25 mouse cellular contexts compared by ENCODE assay signal in genomic region chr12:68829404-68829803, GRCm38 (mm10).
"Had no signal": no experiment of that assay in that cellular context is flagged by ENCODE, and none has a peak within 500 bp of the region (broad histone marks: within the 10 kb centered on the region; RNA-seq: fewer than 3 reads in every experiment).

No protein-coding gene starts in this region.

- H3K9ac ChIP-seq: forebrain, postnatal 0 days; heart, embryonic 13.5 days; heart, embryonic 15.5 days; hindbrain, embryonic 13.5 days; hindbrain, embryonic 15.5 days; kidney, embryonic 15.5 days; limb, embryonic 13.5 days had no signal

- DNase-seq: forebrain, postnatal 0 days; gastrocnemius, postnatal 14 days; gastrocnemius, postnatal 36 days; heart, adult 11 months; heart, adult 2 months; heart, postnatal 14 days; heart, postnatal 36 days; kidney, adult 11 months; kidney, adult 2 months; kidney, adult 9 months; kidney, postnatal 14 days; kidney, postnatal 36 days; layer of hippocampus, adult 9-11 months; layer of hippocampus, postnatal 36 days; left cerebral cortex, postnatal 4 days had no signal

- H3K36me3 ChIP-seq: heart, embryonic 13.5 days; heart, embryonic 15.5 days; hindbrain, embryonic 13.5 days; hindbrain, embryonic 15.5 days; kidney, embryonic 15.5 days; limb, embryonic 13.5 days had no signal

- H3K4me2 ChIP-seq: heart, embryonic 11.5 days; heart, embryonic 13.5 days; heart, embryonic 15.5 days; hindbrain, embryonic 13.5 days; hindbrain, embryonic 15.5 days; kidney, embryonic 15.5 days; limb, embryonic 13.5 days had no signal

- H3K4me3 ChIP-seq: heart, adult 2 months; heart, embryonic 13.5 days; heart, embryonic 15.5 days; hindbrain, embryonic 13.5 days; hindbrain, embryonic 15.5 days; kidney, embryonic 15.5 days; limb, embryonic 13.5 days had no signal

- H3K27me3 ChIP-seq: heart, embryonic 13.5 days; heart, embryonic 15.5 days; hindbrain, embryonic 13.5 days; hindbrain, embryonic 15.5 days; kidney, embryonic 15.5 days; limb, embryonic 13.5 days had no signal

- H3K27ac ChIP-seq: heart, adult 2 months; heart, embryonic 13.5 days; heart, embryonic 15.5 days; hindbrain, embryonic 13.5 days; hindbrain, embryonic 15.5 days; hindbrain, postnatal 0 days; kidney, embryonic 15.5 days; kidney, postnatal 0 days; limb, embryonic 13.5 days had no signal

- H3K4me1 ChIP-seq: heart, embryonic 13.5 days; heart, embryonic 15.5 days; hindbrain, embryonic 13.5 days; hindbrain, embryonic 15.5 days; kidney, embryonic 15.5 days; limb, embryonic 13.5 days had no signal

- ATAC-seq: forebrain, postnatal 0 days; hindbrain, postnatal 0 days; intestine, embryonic 16.5 days had no signal

- H3K9me3 ChIP-seq: heart, embryonic 13.5 days; heart, embryonic 15.5 days; hindbrain, embryonic 13.5 days; hindbrain, embryonic 15.5 days; kidney, embryonic 15.5 days; limb, embryonic 13.5 days had no signal
